Mouse (Mus musculus): ENCODE results near the gene Shisa8. TPM values are rescaled to one million over a fixed set of nuclear protein-coding genes. Genes with fewer than 3 reads are reported as not detected.
A peak's percentile ranks its signal among the peaks of the same experiment; 100 is the strongest.

Gene Shisa8
- total RNA-seq, 2 experiments from 2014 or later = 1.5 to 2.0 TPM

- intact Hi-C loops (cut with DNase I) = no loop called here
- no peak for DNase-seq
Observed at GRCm38 (mm10) chr15:82158243-82159035, 54.2 kb downstream of the Shisa8 start.

DNA sequence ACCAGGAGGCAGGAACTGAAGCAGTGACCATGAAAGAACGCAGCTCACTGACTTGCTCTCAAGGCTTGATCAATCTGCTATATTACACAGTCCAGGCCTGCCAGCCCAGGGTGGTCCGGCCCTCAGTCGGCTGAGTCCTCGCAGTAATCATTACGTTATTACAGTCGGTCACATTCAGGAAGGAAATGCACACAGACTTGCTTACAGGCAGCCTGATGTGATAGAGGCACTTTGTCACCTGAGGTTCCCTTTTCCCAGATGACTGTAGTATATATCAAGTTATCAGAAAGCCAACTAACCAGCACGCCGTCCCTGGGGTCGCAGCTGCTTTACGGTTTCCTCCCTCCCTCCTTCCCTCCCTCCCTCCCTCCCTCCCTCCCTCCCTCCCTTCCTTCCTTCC, 55.7 kb downstream of the Shisa8 start:
- intact Hi-C loops (cut with DNase I) = no loop called here
- DNase-seq = no peak

DNA sequence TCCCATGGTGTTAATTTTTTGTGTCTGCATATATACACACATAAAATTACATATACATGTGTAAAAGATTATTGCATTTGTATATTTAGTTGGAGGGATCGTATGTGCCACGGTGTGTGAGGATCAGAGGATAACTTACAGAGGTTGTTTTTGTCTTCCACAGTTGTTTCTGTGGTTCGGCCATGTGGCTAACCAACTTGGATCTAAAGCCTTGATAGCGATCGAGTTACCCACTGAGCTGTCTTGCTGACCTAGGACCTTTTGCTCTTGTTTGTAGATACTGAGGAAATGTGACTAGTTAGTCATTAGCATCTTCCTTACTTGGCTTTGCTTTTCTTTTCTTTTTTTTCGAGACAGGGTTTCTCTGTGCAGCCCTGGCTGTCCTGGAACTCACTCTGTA, 56.3 kb downstream of the Shisa8 start:
- DNase-seq = no peak
- intact Hi-C loops (cut with DNase I) = no loop called here

Small RNA genes within 50 kb of the gene (microRNA-seq; reads per million reads assigned to microRNA genes)
- 38.8 reads per million, percentile 42 among the genes with 10 or more reads in this experiment for gene Mir33

Other genes starting within 250 kb of the Shisa8 start
- not detected for gene 1700029P11Rik, start 232.3 kb downstream of the Shisa8 start, total RNA-seq (2021)
- gene Xrcc6, start 225.0 kb downstream of the Shisa8 start, total RNA-seq (2021) = 10 to 100 TPM; 28.3 to 28.7 TPM
- 10 to 100 TPM; 64.8 to 72.7 TPM for gene Desi1, start 179.0 kb downstream of the Shisa8 start, total RNA-seq (2021)
- 100 to 1,000 TPM; 123 to 130 TPM for gene Snu13, start 165.2 kb downstream of the Shisa8 start, total RNA-seq (2021)
- gene 4930407I10Rik, start 153.7 kb downstream of the Shisa8 start, total RNA-seq (2021) = not detected
- under 1 TPM in 1 of 2 experiments, not detected in 1; 0.10 TPM for gene Mei1, start 142.8 kb downstream of the Shisa8 start, total RNA-seq (2021)
- 10 to 100 TPM; 11.3 to 12.4 TPM for gene Ccdc134, start 84.9 kb downstream of the Shisa8 start, total RNA-seq (2021)
- 100 to 1,000 TPM; 233 to 234 TPM for gene Srebf2, start 65.6 kb downstream of the Shisa8 start, total RNA-seq (2021)
- 1 to 10 TPM in 1 of 2 experiments, under 1 TPM in 1; 0.46 to 1.1 TPM for gene Tnfrsf13c, start 11.6 kb upstream of the Shisa8 start, total RNA-seq (2021)
- 1 to 10 TPM; 6.5 to 6.9 TPM for gene Cenpm, start 31.9 kb upstream of the Shisa8 start, total RNA-seq (2021)
- 10 to 100 TPM; 70.9 to 77.4 TPM for gene 1500009C09Rik, start 39.6 kb upstream of the Shisa8 start, total RNA-seq (2021)
- 100 to 1,000 TPM; 666 to 687 TPM for gene Sept3, start 62.1 kb upstream of the Shisa8 start, total RNA-seq (2021)
- under 1 TPM in 1 of 2 experiments, not detected in 1; 0.24 TPM for gene Wbp2nl, start 86.1 kb upstream of the Shisa8 start, total RNA-seq (2021)
- 10 to 100 TPM; 32.1 to 33.6 TPM for gene Naga, start 126.1 kb upstream of the Shisa8 start, total RNA-seq (2021)
- gene Pheta2, start 126.1 kb upstream of the Shisa8 start, total RNA-seq (2021) = 1 to 10 TPM; 1.1 to 1.2 TPM
- gene Smdt1, start 126.1 kb upstream of the Shisa8 start, total RNA-seq (2021) = 100 to 1,000 TPM; 122 to 125 TPM
- 100 to 1,000 TPM; 161 to 174 TPM for gene Ndufa6, start 141.5 kb upstream of the Shisa8 start, total RNA-seq (2021)
- 1 to 10 TPM; 5.3 to 7.0 TPM for gene Cyp2d22, start 167.4 kb upstream of the Shisa8 start, total RNA-seq (2021)
- gene Cyp2d11, start 181.2 kb upstream of the Shisa8 start, total RNA-seq (2021) = not detected
- gene Cyp2d10, start 194.4 kb upstream of the Shisa8 start, total RNA-seq (2021) = not detected
- gene Cyp2d9, start 220.6 kb upstream of the Shisa8 start, total RNA-seq (2021) = not detected

All from left cerebral cortex, postnatal 4 days (tissue).